Mouse (Mus musculus): Measurements from ENCODE around the gene Tbc1d8b. TPM values are rescaled to one million over a fixed set of nuclear protein-coding genes. Genes with fewer than 3 reads are reported as not detected.

Gene Tbc1d8b
- total and polyA plus RNA-seq, 3 experiments, result 1.8 to 2.3 (median 2.2) TPM

DNA sequence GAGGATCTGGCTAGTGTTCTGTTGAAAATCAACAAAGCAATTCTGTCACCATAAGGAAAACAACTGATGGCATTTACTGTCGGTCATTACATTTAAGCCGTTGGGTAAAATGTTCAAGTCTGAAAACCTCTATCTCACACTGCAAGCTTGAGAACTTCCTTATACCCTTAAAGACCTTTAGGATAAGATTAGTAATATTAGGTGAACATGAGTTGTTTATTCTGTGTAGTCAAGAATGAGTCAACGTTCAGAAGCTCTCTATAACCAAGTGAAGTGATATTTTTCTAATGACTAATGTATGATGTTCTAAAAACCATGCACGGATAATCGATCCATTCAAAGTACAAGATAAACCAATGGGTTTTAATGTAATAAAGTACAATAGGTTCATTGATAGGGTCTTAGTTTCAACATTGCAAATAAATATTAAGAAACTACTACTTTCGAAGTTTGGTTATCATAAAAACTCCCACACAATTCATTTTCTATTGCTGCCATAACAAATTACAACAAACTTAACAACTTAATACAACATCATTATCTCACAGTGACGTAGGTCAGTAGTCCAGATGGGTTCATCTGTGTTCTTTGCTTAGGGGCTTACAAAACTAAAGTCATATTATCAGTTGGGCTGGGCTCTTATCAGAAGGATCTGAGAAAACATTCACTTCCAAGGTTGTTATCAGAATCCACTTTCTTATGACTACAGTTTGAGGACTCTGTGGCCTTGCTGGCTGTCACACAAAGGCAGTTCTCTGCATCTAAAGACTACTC is 109.5 kb downstream of the Tbc1d8b start:
- Histone ChIP-seq H3K9ac (ENCODE audit: insufficient read depth, low read depth) (no peak overlapping the region), H3K4me2 (ENCODE audit: insufficient read depth, low read depth, poor library complexity, severe bottlenecking) (no peak overlapping the region), H3K27ac (ENCODE audit: insufficient read depth, low read depth) (no peak overlapping the region), H3K36me3 (replicated peaks in 1 of 2; ENCODE audit: control insufficient read depth in 1 of 2, insufficient read depth in 1 of 2, low read length in 1 of 2) (no peaks in the 10 kb centered on the region), H3K27me3 (replicated peaks) (no peaks in the 10 kb centered on the region), H3K79me2 (replicated peaks; ENCODE audit: control insufficient read depth, extremely low read depth, insufficient read depth, poor library complexity, severe bottlenecking) (no peaks in the 10 kb centered on the region), H3K4me3 (replicated peaks in 1 of 3; ENCODE audit: low read depth in 2 of 3, low read length in 2 of 3, poor library complexity in 1 of 3) (no peak overlapping the region), H3K9me3 (replicated peaks; ENCODE audit: low read length) (no peaks in the 10 kb centered on the region), H3K4me1 (ENCODE audit: control insufficient read depth in 1 of 2, insufficient read depth in 2 of 2) (no peaks in the 10 kb centered on the region)
- TF ChIP-seq MEF2A (IDR thresholded peaks at IDR 0.05; ENCODE audit: borderline replicate concordance, low read depth, low read length) (no peak), CHD1 (IDR thresholded peaks at IDR 0.05; ENCODE audit: low read depth, low read length) (no peak), TBP (conservative IDR thresholded peaks at IDR 0.05; ENCODE audit: low read depth, low read length) (no peak), NRF1 (IDR thresholded peaks at IDR 0.05; ENCODE audit: low read depth, low read length) (no peak), ZMIZ1 (IDR thresholded peaks at IDR 0.05; ENCODE audit: low read depth, low read length) (no peak), POLR2A (IDR thresholded peaks at IDR 0.05; ENCODE audit: low read depth, low read length) (no peak), USF1 (IDR thresholded peaks at IDR 0.05; ENCODE audit: low read depth, low read length) (no peak), MXI1 (IDR thresholded peaks at IDR 0.05; ENCODE audit: low read depth, low read length) (no peak), RAD21 (IDR thresholded peaks at IDR 0.05; ENCODE audit: low read depth, low read length) (no peak)
- no peak for DNase-seq (ENCODE audit: extremely low read depth)
- in situ Hi-C loops (cut with MboI; ENCODE audit: low pct_ligation_motif_present, low pct_unique_long_range_greater_than_20kb, low sequenced_read_pairs) (no loop called here), dilution Hi-C loops (cut with MboI; ENCODE audit: extremely low pct_ligation_motif_present, extremely low pct_unique_long_range_greater_than_20kb, low sequenced_read_pairs) (no loop called here)

DNA sequence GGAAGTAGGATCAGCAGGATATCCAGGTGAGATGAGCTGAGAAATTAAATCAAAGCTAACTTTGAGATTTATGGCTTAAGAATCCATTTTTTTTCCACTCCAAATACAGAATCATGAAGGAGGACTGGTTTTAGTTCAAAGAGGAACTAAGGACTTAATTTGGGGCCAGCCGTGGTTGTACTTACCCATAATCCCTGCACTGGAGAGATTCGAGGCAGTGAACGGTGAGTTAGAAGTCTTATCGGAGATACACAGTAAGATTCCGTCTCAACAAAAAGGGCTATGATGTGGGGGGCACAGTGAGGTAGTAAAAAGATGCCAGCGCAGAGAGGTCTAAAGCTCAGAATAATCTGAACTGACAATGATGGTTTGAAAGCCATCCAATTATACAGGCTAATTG is 111.2 kb downstream of the Tbc1d8b start:
- Histone ChIP-seq H3K9me3 (replicated peaks; ENCODE audit: low read length) (no peaks in the 10 kb centered on the region), H3K27me3 (replicated peaks) (no peaks in the 10 kb centered on the region), H3K79me2 (replicated peaks; ENCODE audit: control insufficient read depth, extremely low read depth, insufficient read depth, poor library complexity, severe bottlenecking) (no peaks in the 10 kb centered on the region), H3K4me1 (ENCODE audit: control insufficient read depth in 1 of 2, insufficient read depth in 2 of 2) (no peaks in the 10 kb centered on the region), H3K9ac (ENCODE audit: insufficient read depth, low read depth) (no peak overlapping the region), H3K4me2 (ENCODE audit: insufficient read depth, low read depth, poor library complexity, severe bottlenecking) (no peak overlapping the region; the same call in 1 of the 2 replicates), H3K36me3 (replicated peaks in 1 of 2; ENCODE audit: control insufficient read depth in 1 of 2, insufficient read depth in 1 of 2, low read length in 1 of 2) (no peaks in the 10 kb centered on the region), H3K4me3 (replicated peaks in 1 of 3; ENCODE audit: low read depth in 2 of 3, low read length in 2 of 3, poor library complexity in 1 of 3) (no peak overlapping the region), H3K27ac (ENCODE audit: insufficient read depth, low read depth) (no peak overlapping the region)
- TF ChIP-seq NRF1 (IDR thresholded peaks at IDR 0.05; ENCODE audit: low read depth, low read length), result no peak
- no peak for TF ChIP-seq ZNF384 (IDR thresholded peaks at IDR 0.05; ENCODE audit: low read depth, low read length)
- no peak for TF ChIP-seq TBP (conservative IDR thresholded peaks at IDR 0.05; ENCODE audit: low read depth, low read length)
- no peak for TF ChIP-seq BHLHE40 (IDR thresholded peaks at IDR 0.05; ENCODE audit: low read depth, low read length)
- TF ChIP-seq ZKSCAN1 (IDR thresholded peaks at IDR 0.05; ENCODE audit: borderline replicate concordance, low read depth, low read length), result no peak
- no peak for TF ChIP-seq NELFE (IDR thresholded peaks at IDR 0.05; ENCODE audit: low read depth, low read length)
- TF ChIP-seq MYC (IDR thresholded peaks at IDR 0.05; ENCODE audit: low read depth, low read length), result no peak
- TF ChIP-seq ELF1 (IDR thresholded peaks at IDR 0.05; ENCODE audit: low read depth, low read length), result no peak
- no peak for TF ChIP-seq JUND (conservative IDR thresholded peaks at IDR 0.05; ENCODE audit: low read depth, low read length)
- in situ Hi-C loops (cut with MboI; ENCODE audit: low pct_ligation_motif_present, low pct_unique_long_range_greater_than_20kb, low sequenced_read_pairs) (no loop called here), dilution Hi-C loops (cut with MboI; ENCODE audit: extremely low pct_ligation_motif_present, extremely low pct_unique_long_range_greater_than_20kb, low sequenced_read_pairs) (no loop called here)
- no peak for DNase-seq (ENCODE audit: extremely low read depth)
